Mouse (Mus musculus): Measurements from ENCODE around the gene Hmx3. TPM values are rescaled to one million over a fixed set of nuclear protein-coding genes. Genes with fewer than 3 reads are reported as not detected.

The Hmx3 gene
- polyA plus RNA-seq, 1 experiment from 2014 or later, result not detected

DNA sequence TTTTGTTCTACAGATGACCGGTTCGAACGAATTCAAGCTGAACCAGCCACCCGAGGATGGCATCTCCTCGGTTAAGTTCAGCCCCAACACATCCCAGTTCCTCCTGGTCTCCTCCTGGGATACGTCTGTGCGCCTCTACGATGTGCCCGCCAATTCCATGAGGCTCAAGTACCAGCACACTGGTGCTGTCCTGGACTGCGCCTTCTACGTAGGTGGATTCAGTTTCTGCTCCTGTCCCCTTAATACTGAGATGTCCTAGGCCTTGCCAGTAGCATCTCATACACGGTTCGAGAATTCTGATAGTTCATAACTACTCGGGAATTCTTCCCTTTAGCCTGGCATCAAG lies 18.0 kb downstream of the Hmx3 start:
- Histone ChIP-seq H3K9me3 (no peaks in the 10 kb centered on the region), H3K4me3 (peak overlapping the region; percentile 80), H3K4me2 (replicated peaks) (peak overlapping the region; percentile 82), H3K27ac (0 out of 2 replicates have a peak overlapping the region, but pooled peaks have one; percentile 87), H3K27me3 (peaks cover 39% of the 10 kb centered on the region), H3K9ac (peak overlapping the region; percentile 89), H3K4me1 (peaks cover 36% of the 10 kb centered on the region), H3K36me3 (peaks cover 32% of the 10 kb centered on the region)
- 2% methylated on average over 14 of the region's 14 CpGs for WGBS
- ATAC-seq (ENCODE audit: low FRiP score, low read depth), result peak; percentile 55

DNA sequence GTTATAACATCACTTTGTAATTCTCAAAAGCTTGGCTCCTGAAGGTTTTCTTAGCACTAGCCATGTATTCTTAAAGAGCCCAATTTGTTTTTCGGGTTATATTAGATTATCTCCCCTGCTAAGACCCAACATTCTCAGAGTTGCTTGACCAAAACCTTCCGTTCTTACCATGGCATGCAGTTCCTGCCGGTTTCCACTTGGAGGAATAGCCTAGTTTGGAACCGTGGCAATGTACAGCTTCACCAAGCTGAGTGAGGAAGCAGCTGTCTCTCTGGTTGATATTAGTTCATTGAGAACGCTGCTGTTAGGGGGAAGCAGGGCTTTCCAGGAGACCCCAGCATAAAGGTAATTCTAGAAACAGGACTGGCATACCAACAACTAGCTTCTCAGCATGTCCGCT lies 32.6 kb downstream of the Hmx3 start:
- Histone ChIP-seq H3K4me3 (no peak overlapping the region), H3K36me3 (peaks cover 41% of the 10 kb centered on the region), H3K9ac (no peak overlapping the region), H3K9me3 (no peaks in the 10 kb centered on the region), H3K27ac (no peak overlapping the region), H3K4me2 (replicated peaks) (no peak overlapping the region), H3K27me3 (no peaks in the 10 kb centered on the region), H3K4me1 (no peaks in the 10 kb centered on the region)
- 76% methylated on average over 6 of the region's 6 CpGs for WGBS
- no peak for ATAC-seq (ENCODE audit: low FRiP score, low read depth)

GRCm38 (mm10) chr7:131582178-131582577 lies 39.5 kb downstream of the Hmx3 start:
- WGBS, result 68% methylated on average over 9 of the region's 9 CpGs
- no peaks in the 10 kb centered on the region for H3K4me1 ChIP-seq
- no peak overlapping the region for H3K4me2 ChIP-seq (replicated peaks)
- no peak overlapping the region for H3K9ac ChIP-seq
- ATAC-seq (ENCODE audit: low FRiP score, low read depth), result no peak
- H3K9me3 ChIP-seq, result no peaks in the 10 kb centered on the region
- H3K4me3 ChIP-seq, result no peak overlapping the region
- no peak overlapping the region for H3K27ac ChIP-seq
- H3K36me3 ChIP-seq, result no peaks in the 10 kb centered on the region
- H3K27me3 ChIP-seq, result no peaks in the 10 kb centered on the region

DNA sequence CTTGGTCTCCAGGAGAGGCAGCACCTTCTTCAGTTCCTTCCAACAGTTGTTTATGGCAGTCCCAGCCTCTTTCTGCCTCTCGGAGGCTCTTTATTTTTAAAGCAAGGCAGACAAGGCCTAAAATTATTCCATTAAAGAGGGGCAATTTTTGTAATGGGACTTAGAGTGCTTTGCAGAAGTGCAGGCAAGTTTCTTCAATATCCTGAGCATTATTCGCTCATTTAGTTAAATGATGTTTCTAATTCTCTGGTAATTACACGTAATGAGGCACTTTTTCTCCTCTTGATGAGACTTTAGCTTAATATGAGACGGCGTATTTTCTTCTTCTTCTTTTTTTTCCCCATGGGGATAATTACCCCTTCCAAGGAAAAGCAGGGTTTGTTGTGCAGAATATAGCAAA lies 42.9 kb downstream of the Hmx3 start:
- Histone ChIP-seq H3K4me1 (no peaks in the 10 kb centered on the region), H3K9ac (no peak overlapping the region), H3K9me3 (no peaks in the 10 kb centered on the region), H3K4me3 (no peak overlapping the region), H3K36me3 (no peaks in the 10 kb centered on the region), H3K27me3 (no peaks in the 10 kb centered on the region), H3K4me2 (replicated peaks) (no peak overlapping the region), H3K27ac (no peak overlapping the region)
- ATAC-seq (ENCODE audit: low FRiP score, low read depth), result no peak
- 60% methylated on average over 5 of the region's 5 CpGs for WGBS

Other genes starting within 250 kb of the Hmx3 start
- gene Cuzd1, start 220.6 kb upstream of the Hmx3 start, polyA plus RNA-seq (2015; fragmentation: Nextera tagmentation; extraction: Ambion mirVana), result not detected in 2 replicates
- not detected in 2 replicates for gene Fam24b, start 213.4 kb upstream of the Hmx3 start, polyA plus RNA-seq (2015; fragmentation: Nextera tagmentation; extraction: Ambion mirVana)
- not detected in 2 replicates for gene Fam24a, start 209.0 kb upstream of the Hmx3 start, polyA plus RNA-seq (2015; fragmentation: Nextera tagmentation; extraction: Ambion mirVana)
- 24.8 and 25.0 TPM in 2 replicates for gene 2310057M21Rik, start 180.1 kb upstream of the Hmx3 start, polyA plus RNA-seq (2015; fragmentation: Nextera tagmentation; extraction: Ambion mirVana)
- 76.4 and 76.8 TPM in 2 replicates for gene Pstk, start 171.7 kb upstream of the Hmx3 start, polyA plus RNA-seq (2015; fragmentation: Nextera tagmentation; extraction: Ambion mirVana)
- 14.8 and 15.0 TPM in 2 replicates for gene Ikzf5, start 132.3 kb upstream of the Hmx3 start, polyA plus RNA-seq (2015; fragmentation: Nextera tagmentation; extraction: Ambion mirVana)
- 91.5 and 106 TPM in 2 replicates for gene Acadsb, start 132.3 kb upstream of the Hmx3 start, polyA plus RNA-seq (2015; fragmentation: Nextera tagmentation; extraction: Ambion mirVana)
- not detected in 2 replicates for gene Hmx2, start 5.9 kb downstream of the Hmx3 start, polyA plus RNA-seq (2015; fragmentation: Nextera tagmentation; extraction: Ambion mirVana)
- gene Bub3, start 17.4 kb downstream of the Hmx3 start, polyA plus RNA-seq (2015; fragmentation: Nextera tagmentation; extraction: Ambion mirVana), result 226 and 233 TPM in 2 replicates

Data from limb, embryonic 13.5 days (tissue).